Comparison of ENCODE assay signal across 16 mouse cellular contexts in genomic region chr12:83927747-83928146, GRCm38 (mm10). TPM values are rescaled to one million over a fixed set of nuclear protein-coding genes. Genes with fewer than 3 reads are reported as not detected.
DNase-seq lines count a peak whose midpoint lies in the region; ATAC-seq and TF ChIP-seq lines count a peak whose summit lies in the region.
"Had no signal": no experiment of that assay in that cellular context is flagged by ENCODE, and none has a peak within 500 bp of the region (broad histone marks: within the 10 kb centered on the region; RNA-seq: fewer than 3 reads in every experiment).

No protein-coding gene starts in this region.

- no peaks in the 10 kb centered on the region for H3K27me3 ChIP-seq in lung, postnatal 0 days (replicated peaks; ENCODE audit: insufficient read depth, low read length)
- H3K27me3 ChIP-seq: embryonic facial prominence, embryonic 15.5 days; limb, embryonic 13.5 days had no signal

- peak; percentile 20; the same call in 1 of the 2 replicates for ATAC-seq in lung, postnatal 0 days
- ATAC-seq: hindbrain, postnatal 0 days had no signal

- DNase-seq in gastrocnemius, adult 2 months: no peak
- DNase-seq in gastrocnemius, adult 8-10 months (ENCODE audit: low spot score in 2 of 2): no peak
- peak; percentile 37 for DNase-seq in urinary bladder, postnatal 14 days (ENCODE audit: low spot score)
- DNase-seq in urinary bladder, adult 2 months (ENCODE audit: low spot score): no peak
- DNase-seq in lung, postnatal 0 days (ENCODE audit: low spot score): peak; percentile 66
- no peak for DNase-seq in thymus, postnatal 10 days (ENCODE audit: low spot score in 2 of 2)
- no peak for DNase-seq in thymus, postnatal 14 days
- DNase-seq in testis, postnatal 14 days (ENCODE audit: low spot score): no peak
- DNase-seq: adrenal gland, postnatal 10 days; cerebellum, adult 18-20 months; retina, postnatal 1 day had no signal

- TF ChIP-seq CTCF in gastrocnemius, adult 2 months (IDR thresholded peaks at IDR 0.05): no peak
- no peak for TF ChIP-seq CTCF in lung, postnatal 0 days (IDR thresholded peaks at IDR 0.05)

- intact Hi-C loops in gastrocnemius, adult 2 months (cut with DNase I): loop anchor here (10.0 kb wide), 1 partner anchor 203 kb away; no protein-coding TSS in a partner anchor

- H3K9me3 ChIP-seq in lung, postnatal 0 days (ENCODE audit: low read length): no peaks in the 10 kb centered on the region
- H3K9me3 ChIP-seq: embryonic facial prominence, embryonic 15.5 days; G1E; limb, embryonic 13.5 days had no signal

- WGBS in lung, postnatal 0 days: 49% methylated on average over 4 of the region's 4 CpGs

- no peak overlapping the region for H3K9ac ChIP-seq in lung, postnatal 0 days (replicated peaks; ENCODE audit: low read depth)
- H3K9ac ChIP-seq: embryonic facial prominence, embryonic 15.5 days; limb, embryonic 13.5 days had no signal

- no peak overlapping the region for H3K4me2 ChIP-seq in lung, postnatal 0 days (replicated peaks; ENCODE audit: low read depth, low read length)
- H3K4me2 ChIP-seq: embryonic facial prominence, embryonic 15.5 days; limb, embryonic 13.5 days had no signal

- H3K36me3 ChIP-seq in lung, postnatal 0 days (ENCODE audit: insufficient read depth, low read length): no peaks in the 10 kb centered on the region
- H3K36me3 ChIP-seq: embryonic facial prominence, embryonic 15.5 days; G1E; limb, embryonic 13.5 days had no signal

- peak overlapping the region; percentile 43; the same call in 1 of the 2 replicates for H3K27ac ChIP-seq in gastrocnemius, adult 2 months
- H3K27ac ChIP-seq in lung, postnatal 0 days (ENCODE audit: low read length): no peak overlapping the region
- H3K27ac ChIP-seq: embryonic facial prominence, embryonic 15.5 days; hindbrain, postnatal 0 days; limb, embryonic 13.5 days had no signal

- peaks cover 17% of the 10 kb centered on the region; the same call in 1 of the 2 replicates for H3K4me1 ChIP-seq in lung, postnatal 0 days (ENCODE audit: insufficient read depth, low read depth, low read length)

- H3K4me3 ChIP-seq in gastrocnemius, adult 2 months: no peak overlapping the region
- H3K4me3 ChIP-seq in lung, postnatal 0 days (ENCODE audit: low read depth, low read length): no peak overlapping the region
- H3K4me3 ChIP-seq: embryonic facial prominence, embryonic 15.5 days; limb, embryonic 13.5 days had no signal

- TF ChIP-seq EP300 in lung, postnatal 0 days (IDR thresholded peaks at IDR 0.05): peak; percentile 38; the same call in 1 of the 2 replicates

RNA-seq across cellular contexts. Expression of gene Numb, which starts 6.0 kb away (rescaled TPM):
- total RNA-seq in gastrocnemius, adult 2 months (2021): 10 to 100 TPM; 16.8 to 21.3 TPM
- total RNA-seq in gastrocnemius, adult 8-10 months (2022): 10 to 100 TPM; 14.0 to 18.2 (median 16.4) TPM
- polyA plus RNA-seq in urinary bladder, adult 2 months (2012; rRNA removed): 50.7 and 59.7 TPM in 2 replicates
- polyA plus RNA-seq in lung, postnatal 0 days (2015; fragmentation: Nextera tagmentation; extraction: Ambion mirVana): 52.6 and 57.8 TPM in 2 replicates

RNA-seq across cellular contexts. Expression of gene Riox1, which starts 22.7 kb away (rescaled TPM):
- 1 to 10 TPM; 3.3 to 4.2 TPM for total RNA-seq in gastrocnemius, adult 2 months (2021)
- 1 to 10 TPM; 2.8 to 4.0 (median 3.3) TPM for total RNA-seq in gastrocnemius, adult 8-10 months (2022)
- 8.6 and 9.2 TPM in 2 replicates for polyA plus RNA-seq in urinary bladder, adult 2 months (2012; rRNA removed)
- polyA plus RNA-seq in lung, postnatal 0 days (2015; fragmentation: Nextera tagmentation; extraction: Ambion mirVana): 11.7 and 11.9 TPM in 2 replicates

RNA-seq across cellular contexts. Expression of gene Heatr4, which starts 56.9 kb away (rescaled TPM):
- not detected for total RNA-seq in gastrocnemius, adult 2 months (2021)
- total RNA-seq in gastrocnemius, adult 8-10 months (2022): not detected
- polyA plus RNA-seq in urinary bladder, adult 2 months (2012; rRNA removed): not detected in 2 replicates
- polyA plus RNA-seq in lung, postnatal 0 days (2015; fragmentation: Nextera tagmentation; extraction: Ambion mirVana): not detected in 2 replicates
- total RNA-seq: adrenal gland, postnatal 10 days; megakaryocyte-erythroid progenitor cell, adult 5-6 weeks had no signal
- polyA plus RNA-seq: embryonic facial prominence, embryonic 15.5 days; G1E; hindbrain, postnatal 0 days; limb, embryonic 13.5 days had no signal

RNA-seq across cellular contexts. Expression of gene Acot2, which starts 59.9 kb away (rescaled TPM):
- 10 to 100 TPM; 11.7 to 22.1 TPM for total RNA-seq in gastrocnemius, adult 2 months (2021)
- total RNA-seq in gastrocnemius, adult 8-10 months (2022): 10 to 100 TPM; 14.9 to 20.7 (median 17.2) TPM
- polyA plus RNA-seq in urinary bladder, adult 2 months (2012; rRNA removed): 13.2 and 13.8 TPM in 2 replicates
- polyA plus RNA-seq in lung, postnatal 0 days (2015; fragmentation: Nextera tagmentation; extraction: Ambion mirVana): 79.7 and 99.8 TPM in 2 replicates

Comparison
In these comparisons a context has a peak if more than half of its experiments do, and no peak if none do; other contexts are left out.
1. DNase-seq: peak in urinary bladder, postnatal 14 days (single experiment) and lung, postnatal 0 days (single experiment); none in gastrocnemius, adult 2 months (single experiment), gastrocnemius, adult 8-10 months (0 of 2), urinary bladder, adult 2 months (single experiment), thymus, postnatal 10 days (0 of 2), thymus, postnatal 14 days (single experiment) and testis, postnatal 14 days (single experiment).